Mouse (Mus musculus) megakaryocyte, embryonic 14.5 days (primary cell): Measurements from ENCODE around the gene Bri3.

Experiments used
- FLI1 ChIP-seq: IDR thresholded peaks from 2 replicates; pipeline ENCODE4 v1.6.1; 2012; ENCODE audit warnings: low read length, inconsistent platforms, mixed read lengths
- GATA1 ChIP-seq: IDR thresholded peaks from 3 replicates; pipeline ENCODE4 v1.6.1; 2012; ENCODE audit warnings: mixed read lengths, low read length, inconsistent platforms, borderline replicate concordance

DNA sequence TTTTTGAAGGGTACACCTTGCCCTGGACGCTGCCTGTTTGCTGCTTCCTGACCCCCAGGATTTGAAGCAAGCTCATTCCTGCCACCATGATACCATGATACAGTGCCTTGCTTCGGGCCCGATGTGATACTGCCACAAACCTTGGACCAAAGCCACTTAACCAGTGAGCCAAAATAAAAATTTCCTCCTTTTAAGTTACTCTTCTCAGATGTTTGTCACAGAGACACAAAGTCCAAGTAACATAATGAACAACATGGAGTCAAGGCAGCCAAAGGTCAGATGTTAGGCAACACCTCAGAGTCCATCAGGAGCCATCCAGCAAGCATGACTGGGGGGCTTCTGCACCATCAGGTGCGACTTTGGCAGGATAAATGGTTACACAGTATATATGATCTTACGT lies 11.7 kb upstream of the Bri3 start:
- no peak for TF ChIP-seq GATA1
- TF ChIP-seq FLI1, result no peak
